Mouse (Mus musculus) C2C12 (cell line): Measurements from ENCODE around the gene Ano6. TPM values are rescaled to one million over a fixed set of nuclear protein-coding genes. Genes with fewer than 3 reads are reported as not detected.

Source experiments
- H3K27me3 ChIP-seq: one replicate; pipeline ENCODE4 v1.6.1; 2011; ENCODE audit not compliant: control insufficient read depth, insufficient read depth, insufficient read length
- H3K36me3 ChIP-seq: one replicate; pipeline ENCODE4 v1.6.1; 2011; ENCODE audit not compliant: control insufficient read depth, insufficient read depth
- H3K4me3 ChIP-seq: one replicate; pipeline ENCODE4 v1.5.1; 2011; ENCODE audit warnings: mild to moderate bottlenecking, control low read depth; ENCODE audit not compliant: poor library complexity, insufficient read depth, severe bottlenecking
- H3K79me2 ChIP-seq: one replicate; pipeline ENCODE4 v1.6.1; 2011; ENCODE audit not compliant: control insufficient read depth, insufficient read depth
- H3K79me3 ChIP-seq: one replicate; pipeline ENCODE4 v1.6.1; 2011; ENCODE audit warnings: low read depth, control low read depth
- H3ac ChIP-seq: one replicate; pipeline ENCODE3; 2011; ENCODE audit warnings: low read depth; ENCODE audit not compliant: control insufficient read depth, insufficient read length
- CEBPB ChIP-seq: IDR thresholded peaks from one replicate; pipeline ENCODE4 v1.6.1; 2011; ENCODE audit warnings: low read depth, mild to moderate bottlenecking, control low read depth, moderate library complexity
- CTCF ChIP-seq: IDR thresholded peaks from one replicate; pipeline ENCODE4 v1.5.1; 2011; ENCODE audit not compliant: control insufficient read depth, insufficient read depth, insufficient read length
- FOSL1 ChIP-seq: IDR thresholded peaks from one replicate; pipeline ENCODE4 v1.8.0; 2011; ENCODE audit warnings: mild to moderate bottlenecking, low read length; ENCODE audit not compliant: poor library complexity, insufficient read depth, severe bottlenecking
- MAX ChIP-seq: IDR thresholded peaks from one replicate; pipeline ENCODE4 v1.6.1; 2011; ENCODE audit warnings: mild to moderate bottlenecking, control low read depth
- MYOD1 ChIP-seq: IDR thresholded peaks from one replicate; pipeline ENCODE4 v1.6.1; 2011; ENCODE audit warnings: low read depth; ENCODE audit not compliant: control insufficient read depth, insufficient read length
- MYOG ChIP-seq: IDR thresholded peaks from one replicate; pipeline ENCODE4 v1.6.1; 2011; ENCODE audit not compliant: control insufficient read depth, insufficient read length; ENCODE audit errors: extremely low read depth
- USF1 ChIP-seq: IDR thresholded peaks from one replicate; pipeline ENCODE4 v1.6.1; 2011; ENCODE audit warnings: low read depth, mild to moderate bottlenecking, control low read depth, moderate library complexity
- polyA plus RNA-seq: library from polyadenylated mRNA; unstranded; fragments of >200 nt; fragmentation: generic; extraction: Trizol; gene quantifications from one replicate; pipeline ENCODE4 v1.2.1, GENCODE M21; 2012; ENCODE audit warnings: missing spikeins

The Ano6 gene
- polyA plus RNA-seq, 1 experiment: 73.2 TPM

DNA sequence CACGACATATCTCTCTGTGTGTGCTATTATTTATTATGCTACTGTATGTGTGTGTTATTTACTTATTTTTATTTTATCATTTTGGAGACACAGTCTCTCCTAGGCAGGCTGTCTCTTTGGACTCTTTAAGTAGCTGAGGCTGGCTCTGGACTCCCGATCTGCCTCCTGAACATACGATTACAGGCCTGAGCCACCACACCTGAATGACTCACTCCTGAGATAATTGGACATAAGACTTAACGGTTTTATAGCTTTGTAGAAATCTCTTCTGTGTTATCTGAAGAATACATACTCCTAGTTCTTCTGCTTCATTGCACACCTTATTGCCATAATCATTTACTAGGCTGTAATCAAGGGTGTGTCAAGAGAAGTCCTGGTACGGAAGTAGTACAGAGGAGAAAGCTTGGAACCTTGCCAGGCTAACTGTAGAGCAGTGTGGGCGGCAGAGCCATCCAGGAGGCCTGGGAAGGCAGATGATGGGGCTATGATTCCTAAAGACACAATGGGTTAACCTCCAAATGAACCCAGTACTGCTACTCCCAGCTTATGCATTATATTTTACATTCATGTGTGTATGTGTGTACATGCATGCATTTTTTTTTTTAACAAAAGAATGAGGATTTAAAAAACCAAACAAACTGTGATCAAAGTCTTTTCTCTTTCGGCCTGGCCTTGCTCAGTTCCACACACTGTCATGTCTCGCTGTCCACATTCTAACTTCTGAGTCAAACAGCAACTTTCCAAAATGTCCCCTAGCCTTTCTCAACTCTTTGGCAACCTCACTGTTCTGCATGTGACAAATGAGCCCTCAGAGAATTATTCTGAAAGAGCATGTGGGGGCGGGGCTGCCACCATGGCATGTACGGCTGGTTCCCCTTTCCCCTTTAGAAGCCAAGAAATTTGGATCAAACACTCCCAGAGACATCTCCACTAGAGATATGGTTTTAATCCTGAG is 4.2 kb downstream of the Ano6 start:
- peaks cover 89% of the 10 kb centered on the region for H3K79me3 ChIP-seq
- H3K27me3 ChIP-seq: no peaks in the 10 kb centered on the region
- no peak for TF ChIP-seq MYOG
- no peak for TF ChIP-seq MAX
- no peak for TF ChIP-seq CEBPB
- no peak for TF ChIP-seq USF1
- TF ChIP-seq FOSL1: no peak
- TF ChIP-seq CTCF: no peak
- no peak for TF ChIP-seq MYOD1
- H3K79me2 ChIP-seq: peaks cover 93% of the 10 kb centered on the region
- H3ac ChIP-seq: no peak overlapping the region
- no peak overlapping the region for H3K4me3 ChIP-seq
- H3K36me3 ChIP-seq: peaks cover 65% of the 10 kb centered on the region

DNA sequence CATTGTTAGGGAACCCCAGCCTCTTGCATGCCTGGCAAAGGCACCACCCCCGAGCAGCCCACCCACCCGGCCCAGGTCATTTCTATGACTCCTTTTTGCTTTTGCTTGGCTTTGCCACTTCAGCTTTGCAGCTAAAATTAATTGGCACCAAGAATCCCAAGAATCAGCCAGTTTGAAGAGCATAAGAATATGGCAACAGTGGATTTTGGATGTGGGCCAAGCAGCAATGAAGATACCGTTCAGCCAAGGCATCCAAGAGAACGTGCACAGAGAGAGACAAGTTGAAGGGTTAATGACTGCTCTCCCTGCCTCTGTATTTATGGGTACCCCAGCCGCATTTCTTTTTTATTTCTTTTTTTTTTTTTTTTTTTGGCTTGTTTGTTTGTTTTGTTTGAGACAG is 5.4 kb downstream of the Ano6 start:
- no peak overlapping the region for H3K4me3 ChIP-seq
- no peaks in the 10 kb centered on the region for H3K27me3 ChIP-seq
- H3K79me3 ChIP-seq: peaks cover 97% of the 10 kb centered on the region
- TF ChIP-seq CTCF (no peak), MYOD1 (no peak), USF1 (no peak), FOSL1 (no peak), MAX (no peak), MYOG (no peak), CEBPB (no peak)
- H3ac ChIP-seq: no peak overlapping the region
- H3K79me2 ChIP-seq: peaks cover 100% of the 10 kb centered on the region
- peaks cover 74% of the 10 kb centered on the region for H3K36me3 ChIP-seq

- Histone ChIP-seq H3K27me3 (no peaks in the 10 kb centered on the region), H3K4me3 (no peak overlapping the region), H3K79me3 (peaks cover 89% of the 10 kb centered on the region), H3K36me3 (peaks cover 79% of the 10 kb centered on the region), H3ac (no peak overlapping the region), H3K79me2 (peaks cover 100% of the 10 kb centered on the region)
- TF ChIP-seq MYOG: no peak
- TF ChIP-seq MAX: no peak
- no peak for TF ChIP-seq FOSL1
- TF ChIP-seq MYOD1: no peak
- no peak for TF ChIP-seq CEBPB
- no peak for TF ChIP-seq USF1
Observed at GRCm38 (mm10) chr15:95797144-95797983, 6.7 kb downstream of the Ano6 start.

DNA sequence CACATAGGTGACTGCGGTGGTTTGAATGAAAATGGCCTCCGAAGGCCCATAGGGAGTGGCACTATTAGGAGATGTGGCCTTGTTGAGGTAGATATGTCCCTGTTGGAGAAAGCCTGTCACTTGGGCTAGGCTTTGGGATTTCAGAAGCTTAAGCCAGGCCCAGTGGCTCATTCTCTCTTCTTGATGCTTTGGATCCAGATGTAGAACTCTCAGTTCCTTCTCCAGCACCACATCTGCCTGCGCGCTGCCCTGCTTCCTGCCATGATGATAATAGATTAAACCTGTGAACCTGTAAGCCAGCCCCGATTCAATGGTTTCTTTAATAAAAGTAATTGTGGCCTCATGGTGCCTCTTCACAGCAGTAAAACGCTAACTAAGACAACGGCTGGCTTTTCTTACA is 7.6 kb downstream of the Ano6 start:
- no peaks in the 10 kb centered on the region for H3K27me3 ChIP-seq
- peaks cover 100% of the 10 kb centered on the region for H3K79me2 ChIP-seq
- peaks cover 82% of the 10 kb centered on the region for H3K79me3 ChIP-seq
- H3K4me3 ChIP-seq: no peak overlapping the region
- H3ac ChIP-seq: no peak overlapping the region
- peaks cover 71% of the 10 kb centered on the region for H3K36me3 ChIP-seq
- TF ChIP-seq MYOD1 (no peak), USF1 (no peak), FOSL1 (no peak), MYOG (no peak), MAX (no peak), CTCF (no peak), CEBPB (no peak)

GRCm38 (mm10) chr15:95799632-95800031 is 9.0 kb downstream of the Ano6 start:
- Histone ChIP-seq H3ac (no peak overlapping the region), H3K4me3 (no peak overlapping the region), H3K27me3 (no peaks in the 10 kb centered on the region), H3K79me3 (peaks cover 72% of the 10 kb centered on the region), H3K79me2 (peaks cover 90% of the 10 kb centered on the region), H3K36me3 (peaks cover 65% of the 10 kb centered on the region)
- TF ChIP-seq CTCF: no peak
- TF ChIP-seq USF1: no peak
- no peak for TF ChIP-seq MAX
- TF ChIP-seq CEBPB: no peak
- no peak for TF ChIP-seq FOSL1
- no peak for TF ChIP-seq MYOD1
- TF ChIP-seq MYOG: no peak
